In genomic region chr8:3439510-3439909, GRCm38 (mm10) we compare ENCODE assay signal across 12 mouse cellular contexts. TPM values are rescaled to one million over a fixed set of nuclear protein-coding genes. Genes with fewer than 3 reads are reported as not detected.
DNase-seq lines count a peak whose midpoint lies in the region; ATAC-seq and TF ChIP-seq lines count a peak whose summit lies in the region.
"Had no signal": no experiment of that assay in that cellular context is flagged by ENCODE, and none has a peak within 500 bp of the region (broad histone marks: within the 10 kb centered on the region; RNA-seq: fewer than 3 reads in every experiment).

No protein-coding gene starts in this region.

- in situ Hi-C loops in CH12.LX (cut with MboI; ENCODE audit: low pct_ligation_motif_present, low pct_unique_long_range_greater_than_20kb, low sequenced_read_pairs): no loop called here

- intact Hi-C loops in left cerebral cortex, adult 2 months (cut with DNase I): no loop called here
- intact Hi-C loops in left cerebral cortex, postnatal 4 days (cut with DNase I): no loop called here

- peak; percentile 44 for TF ChIP-seq CTCF in left cerebral cortex, adult 2 months (IDR thresholded peaks at IDR 0.05)
- TF ChIP-seq CTCF in CH12.LX (conservative IDR thresholded peaks at IDR 0.05 in 1 of 2, IDR thresholded peaks at IDR 0.05 in 1 of 2; ENCODE audit: low read depth in 2 of 2, low read length in 2 of 2): peak in 1 of 2 experiments; percentile 61; a peak in 3 of 4 replicates

- no peak overlapping the region for H3K27ac ChIP-seq in left cerebral cortex, adult 2 months
- no peak overlapping the region for H3K27ac ChIP-seq in CH12.LX (ENCODE audit: insufficient read depth, low read depth)
- H3K27ac ChIP-seq: neural tube, embryonic 12.5 days had no signal

- H3K27me3 ChIP-seq in CH12.LX (replicated peaks): no peaks in the 10 kb centered on the region
- H3K27me3 ChIP-seq: neural tube, embryonic 12.5 days had no signal

- no peak for TF ChIP-seq POLR2A in CH12.LX (IDR thresholded peaks at IDR 0.05; ENCODE audit: low read depth, low read length)

- no peak overlapping the region for H3K4me2 ChIP-seq in CH12.LX (ENCODE audit: insufficient read depth, low read depth, poor library complexity, severe bottlenecking)
- H3K4me2 ChIP-seq: neural tube, embryonic 12.5 days had no signal

- TF ChIP-seq EP300 in CH12.LX (IDR thresholded peaks at IDR 0.05; ENCODE audit: low read length): no peak

- dilution Hi-C loops in CH12.LX (cut with MboI; ENCODE audit: extremely low pct_ligation_motif_present, extremely low pct_unique_long_range_greater_than_20kb, low sequenced_read_pairs): no loop called here

- H3K36me3 ChIP-seq in CH12.LX (replicated peaks in 1 of 2; ENCODE audit: control insufficient read depth in 1 of 2, insufficient read depth in 1 of 2, low read length in 1 of 2): no peaks in the 10 kb centered on the region

- H3K9me3 ChIP-seq in CH12.LX (replicated peaks; ENCODE audit: low read length): no peaks in the 10 kb centered on the region
- H3K9me3 ChIP-seq: neural tube, embryonic 12.5 days had no signal

- TF ChIP-seq RAD21 in CH12.LX (IDR thresholded peaks at IDR 0.05; ENCODE audit: low read depth, low read length): no peak; the same call in 1 of the 2 replicates

- no peak overlapping the region for H3K9ac ChIP-seq in CH12.LX (ENCODE audit: insufficient read depth, low read depth)
- H3K9ac ChIP-seq: neural tube, embryonic 12.5 days had no signal

- H3K79me2 ChIP-seq in CH12.LX (replicated peaks; ENCODE audit: control insufficient read depth, extremely low read depth, insufficient read depth, poor library complexity, severe bottlenecking): no peaks in the 10 kb centered on the region

- H3K4me3 ChIP-seq in left cerebral cortex, adult 2 months: no peak overlapping the region
- no peak overlapping the region for H3K4me3 ChIP-seq in CH12.LX (replicated peaks in 1 of 3; ENCODE audit: low read depth in 2 of 3, low read length in 2 of 3, poor library complexity in 1 of 3)
- H3K4me3 ChIP-seq: erythroblast, embryonic 14.5 days; neural tube, embryonic 12.5 days had no signal

- ATAC-seq in granulocyte monocyte progenitor cell, adult 5-6 weeks (replicated peaks; ENCODE audit: poor library complexity, severe bottlenecking): peak; percentile 36; the same call in 1 of the 2 replicates

- peaks cover 0 to 8% of the 10 kb centered on the region in 2 experiments; a peak in 2 of 4 replicates for H3K4me1 ChIP-seq in CH12.LX (ENCODE audit: control insufficient read depth in 1 of 2, insufficient read depth in 2 of 2)
- H3K4me1 ChIP-seq: neural tube, embryonic 12.5 days had no signal

- peak; percentile 21 for DNase-seq in adrenal gland, postnatal 25 days
- no peak for DNase-seq in adrenal gland, postnatal 10 days
- DNase-seq in left cerebral cortex, adult 2 months (ENCODE audit: extremely low spot score in 1 of 2, low spot score in 2 of 2): no peak
- DNase-seq in left cerebral cortex, postnatal 4 days: no peak
- DNase-seq in CH12.LX (ENCODE audit: extremely low read depth): no peak
- DNase-seq in frontal cortex, postnatal 14 days (ENCODE audit: low spot score in 2 of 2): no peak
- no peak for DNase-seq in ovary, postnatal 10 days (ENCODE audit: low spot score)
- DNase-seq: kidney, adult 9 months had no signal

TF ChIP-seq in CH12.LX, 34 proteins besides CTCF, POLR2A, EP300 and RAD21:
- TF ChIP-seq SMC3 (IDR thresholded peaks at IDR 0.05; ENCODE audit: low read depth, low read length) (peak; percentile 28; the same call in 1 of the 2 replicates), TBP (conservative IDR thresholded peaks at IDR 0.05; ENCODE audit: low read depth, low read length) (no peak)

RNA-seq across cellular contexts. Expression of gene Pex11g, which starts 28.0 kb away (rescaled TPM):
- total RNA-seq in adrenal gland, postnatal 25 days (2021): 11.2 and 12.4 TPM in 2 replicates
- 10 to 100 TPM; 13.3 to 16.1 TPM for total RNA-seq in adrenal gland, postnatal 10 days (2021)
- total RNA-seq in left cerebral cortex, adult 2 months (2021): under 1 TPM; 0.84 to 0.88 TPM
- total RNA-seq in left cerebral cortex, postnatal 4 days (2021): under 1 TPM; 0.64 to 0.66 TPM
- total RNA-seq in CH12.LX (2012; rRNA removed) (4.9 and 5.9 TPM in 2 replicates), CH12.LX (2014; rRNA removed) (1.3 and 2.4 TPM in 2 replicates)
- polyA plus RNA-seq in CH12.LX (2012; ENCODE audit: insufficient read length, low read depth): 1.9 and 2.7 TPM in 2 replicates
- total RNA-seq in granulocyte monocyte progenitor cell, adult 5-6 weeks (2014; fragmentation: Nextera tagmentation): 2.3 and 2.8 TPM in 2 replicates
- 1.6 and 3.4 TPM in 2 replicates for total RNA-seq in granulocyte monocyte progenitor cell, adult 5-6 weeks (2017)

RNA-seq across cellular contexts. Expression of gene Tex45, which starts 31.2 kb away (rescaled TPM):
- total RNA-seq in adrenal gland, postnatal 25 days (2021): not detected in 2 replicates
- under 1 TPM in 1 of 2 experiments, not detected in 1; 0.27 TPM for total RNA-seq in adrenal gland, postnatal 10 days (2021)
- total RNA-seq in left cerebral cortex, adult 2 months (2021): under 1 TPM in 1 of 2 experiments, not detected in 1; 0.23 TPM
- total RNA-seq in left cerebral cortex, postnatal 4 days (2021): not detected
- not detected in 2 replicates for total RNA-seq in CH12.LX (2012; rRNA removed)
- not detected in 2 replicates for total RNA-seq in CH12.LX (2014; rRNA removed)
- not detected in 2 replicates for polyA plus RNA-seq in CH12.LX (2012; ENCODE audit: insufficient read length, low read depth)
- not detected in 2 replicates for total RNA-seq in granulocyte monocyte progenitor cell, adult 5-6 weeks (2014; fragmentation: Nextera tagmentation)
- total RNA-seq in granulocyte monocyte progenitor cell, adult 5-6 weeks (2017): not detected in 2 replicates
- polyA plus RNA-seq: erythroblast, embryonic 14.5 days; liver, embryonic 16.5 days; neural tube, embryonic 12.5 days had no signal

RNA-seq across cellular contexts. Expression of gene Arhgef18, which starts 46.7 kb away (rescaled TPM):
- total RNA-seq in adrenal gland, postnatal 25 days (2021): 30.6 and 53.5 TPM in 2 replicates
- total RNA-seq in adrenal gland, postnatal 10 days (2021): 10 to 100 TPM; 27.4 to 36.5 TPM
- 10 to 100 TPM; 47.8 to 49.3 TPM for total RNA-seq in left cerebral cortex, adult 2 months (2021)
- total RNA-seq in left cerebral cortex, postnatal 4 days (2021): 10 to 100 TPM; 37.1 to 38.9 TPM
- total RNA-seq in CH12.LX (2012; rRNA removed): 0.17 and 0.21 TPM in 2 replicates
- total RNA-seq in CH12.LX (2014; rRNA removed): 0.12 TPM in 1 of 2 replicates, not detected in the other
- polyA plus RNA-seq in CH12.LX (2012; ENCODE audit: insufficient read length, low read depth): 0.26 and 0.27 TPM in 2 replicates
- total RNA-seq in granulocyte monocyte progenitor cell, adult 5-6 weeks (2014; fragmentation: Nextera tagmentation): 29.1 and 36.5 TPM in 2 replicates
- total RNA-seq in granulocyte monocyte progenitor cell, adult 5-6 weeks (2017): 24.7 and 25.2 TPM in 2 replicates

RNA-seq across cellular contexts. Expression of gene Zfp358, which starts 53.4 kb away (rescaled TPM):
- total RNA-seq in adrenal gland, postnatal 25 days (2021): 18.2 and 24.3 TPM in 2 replicates
- total RNA-seq in adrenal gland, postnatal 10 days (2021): 10 to 100 TPM; 23.9 to 25.3 TPM
- 10 to 100 TPM; 32.4 to 34.8 TPM for total RNA-seq in left cerebral cortex, adult 2 months (2021)
- 10 to 100 TPM; 43.3 TPM for total RNA-seq in left cerebral cortex, postnatal 4 days (2021)
- total RNA-seq in CH12.LX (2012; rRNA removed) (0.25 and 0.64 TPM in 2 replicates), CH12.LX (2014; rRNA removed) (0.54 TPM in 1 of 2 replicates, not detected in the other)
- polyA plus RNA-seq in CH12.LX (2012; ENCODE audit: insufficient read length, low read depth): 0.17 TPM in 1 of 2 replicates, not detected in the other
- 11.8 and 17.0 TPM in 2 replicates for total RNA-seq in granulocyte monocyte progenitor cell, adult 5-6 weeks (2014; fragmentation: Nextera tagmentation)
- 3.3 and 5.0 TPM in 2 replicates for total RNA-seq in granulocyte monocyte progenitor cell, adult 5-6 weeks (2017)

Comparison
In these comparisons a context has a peak if more than half of its experiments do, and no peak if none do; other contexts are left out.
1. RNA of gene Arhgef18, which starts 46.7 kb away (total RNA-seq): 30.6 to 53.5 TPM in adrenal gland, postnatal 25 days, 47.8 to 49.3 TPM in left cerebral cortex, adult 2 months, 37.1 to 38.9 TPM in left cerebral cortex, postnatal 4 days, 27.4 to 36.5 TPM in adrenal gland, postnatal 10 days and 24.7 to 36.5 TPM in granulocyte monocyte progenitor cell, adult 5-6 weeks; 0.12 to 0.21 TPM in CH12.LX; every median in the first group is over 10 times any median in the second.